Mouse (Mus musculus): Measurements from ENCODE around the gene Fam163b.

DNA sequence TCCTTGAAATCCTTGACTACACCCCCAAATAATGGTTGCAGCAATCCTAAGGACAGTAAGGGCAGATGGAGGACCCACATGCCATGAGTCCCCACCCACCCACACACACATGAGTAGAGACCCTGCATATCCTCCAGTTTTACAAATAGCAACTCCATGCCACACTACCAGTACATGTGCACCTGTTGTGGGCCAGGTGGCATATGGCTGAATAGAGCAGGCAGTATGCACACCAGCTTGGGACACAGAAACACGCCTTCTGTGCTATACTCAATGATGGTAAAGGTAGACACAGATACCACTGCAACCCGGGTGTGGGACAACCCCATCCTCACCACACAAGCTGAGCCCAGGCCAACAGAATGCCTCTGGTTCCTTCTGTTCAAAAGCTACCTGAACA lies 23.8 kb upstream of the Fam163b start:
- TF ChIP-seq GATA1 (IDR thresholded peaks at IDR 0.05; ENCODE audit: low read depth, low read length) (no peak), POLR2A (IDR thresholded peaks at IDR 0.05; ENCODE audit: control insufficient read depth in 1 of 2, insufficient read depth in 1 of 2, low read depth in 1 of 2, low read length in 2 of 2, poor library complexity in 1 of 2) (no peak), TCF12 (IDR thresholded peaks at IDR 0.05; ENCODE audit: low read depth, low read length) (no peak)

All from MEL (cell line).